ENCODE assay signal across 8 mouse cellular contexts in genomic region chr16:4756660-4757335, GRCm38 (mm10). TPM values are rescaled to one million over a fixed set of nuclear protein-coding genes. Genes with fewer than 3 reads are reported as not detected.
DNase-seq lines count a peak whose midpoint lies in the region; ATAC-seq and TF ChIP-seq lines count a peak whose summit lies in the region.
"Not testable (repeated sequence)": the region's sequence is repeated elsewhere in the genome, so short reads cannot be mapped to it uniquely, and the experiment has no call there.

No protein-coding gene starts in this region.

- peak overlapping the region; percentile 38 for H3K4me3 ChIP-seq in forebrain, postnatal 0 days (ENCODE audit: low read depth, low read length)
- peak overlapping the region; percentile 37 for H3K4me3 ChIP-seq in hindbrain, embryonic 12.5 days
- peak overlapping the region; percentile 33 for H3K4me3 ChIP-seq in left cerebral cortex, adult 2 months
- H3K4me3 ChIP-seq in lung, embryonic 15.5 days = peak overlapping the region; percentile 41
- peak overlapping the region; percentile 46 for H3K4me3 ChIP-seq in stomach, embryonic 16.5 days (replicated peaks; ENCODE audit: low read length)

- H3K9ac ChIP-seq in forebrain, postnatal 0 days = peak overlapping the region; percentile 52
- H3K9ac ChIP-seq in hindbrain, embryonic 12.5 days = peak overlapping the region; percentile 45
- peak overlapping the region; percentile 42 for H3K9ac ChIP-seq in lung, embryonic 15.5 days
- H3K9ac ChIP-seq in stomach, embryonic 16.5 days (ENCODE audit: low read length) = peak overlapping the region; percentile 65

- not testable (repeated sequence) for H3K36me3 ChIP-seq in forebrain, postnatal 0 days (ENCODE audit: insufficient read depth); hindbrain, embryonic 12.5 days; lung, embryonic 15.5 days; stomach, embryonic 16.5 days (ENCODE audit: control insufficient read depth, insufficient read depth, low read length)

- H3K4me1 ChIP-seq in forebrain, postnatal 0 days (ENCODE audit: insufficient read depth); hindbrain, embryonic 12.5 days; stomach, embryonic 16.5 days (ENCODE audit: control insufficient read depth, insufficient read depth, low read length): not testable (repeated sequence)
- peaks cover 10% of the 10 kb centered on the region; the same call in 1 of the 2 replicates for H3K4me1 ChIP-seq in lung, embryonic 15.5 days

- WGBS in forebrain, postnatal 0 days = 6% methylated on average over 33 of the region's 42 CpGs
- 4% methylated on average over 31 of the region's 42 CpGs for WGBS in hindbrain, embryonic 12.5 days
- 2% methylated on average over 33 of the region's 42 CpGs for WGBS in lung, embryonic 15.5 days
- WGBS in stomach, embryonic 16.5 days = 3% methylated on average over 27 of the region's 42 CpGs

- peak overlapping the region; percentile 42 for H3K4me2 ChIP-seq in forebrain, postnatal 0 days (ENCODE audit: low read depth)
- peak overlapping the region; percentile 46 for H3K4me2 ChIP-seq in hindbrain, embryonic 12.5 days (replicated peaks)
- H3K4me2 ChIP-seq in lung, embryonic 15.5 days = peak overlapping the region; percentile 35
- H3K4me2 ChIP-seq in stomach, embryonic 16.5 days (ENCODE audit: low read depth, low read length) = peak overlapping the region; percentile 38

- H3K27ac ChIP-seq in forebrain, postnatal 0 days (ENCODE audit: low read depth, low read length) = peak overlapping the region; percentile 75
- peak overlapping the region; percentile 75 for H3K27ac ChIP-seq in hindbrain, embryonic 12.5 days
- H3K27ac ChIP-seq in left cerebral cortex, adult 2 months = peak overlapping the region; percentile 76
- peak overlapping the region; percentile 41; the same call in 1 of the 2 replicates for H3K27ac ChIP-seq in lung, embryonic 15.5 days
- peak overlapping the region; percentile 57; the same call in 1 of the 2 replicates for H3K27ac ChIP-seq in stomach, embryonic 16.5 days (ENCODE audit: low read length)

- not testable (repeated sequence) for H3K27me3 ChIP-seq in forebrain, postnatal 0 days (ENCODE audit: insufficient read depth, low read length); hindbrain, embryonic 12.5 days; lung, embryonic 15.5 days; stomach, embryonic 16.5 days (ENCODE audit: control insufficient read depth, insufficient read depth, low read length)

- H3K9me3 ChIP-seq in forebrain, postnatal 0 days (ENCODE audit: low read length); hindbrain, embryonic 12.5 days (replicated peaks); lung, embryonic 15.5 days; stomach, embryonic 16.5 days (replicated peaks; ENCODE audit: control insufficient read depth, low read length): not testable (repeated sequence)

- TF ChIP-seq CTCF in forebrain, postnatal 0 days (IDR thresholded peaks at IDR 0.05; ENCODE audit: low read depth) = 0 out of 2 replicates have a peak, but pooled peaks have one; percentile 7
- TF ChIP-seq CTCF in left cerebral cortex, adult 2 months (IDR thresholded peaks at IDR 0.05) = not testable (repeated sequence)

- ATAC-seq in forebrain, postnatal 0 days = peak; percentile 92
- ATAC-seq in hindbrain, embryonic 12.5 days (ENCODE audit: low FRiP score) = peak; percentile 82
- ATAC-seq in lung, embryonic 15.5 days (ENCODE audit: borderline replicate concordance, extremely low read depth, low FRiP score, low TSS enrichment) = peak; percentile 70; the same call in 1 of the 2 replicates
- ATAC-seq in stomach, embryonic 16.5 days (ENCODE audit: insufficient read depth, low FRiP score) = peak; percentile 85

- intact Hi-C loops in left cerebral cortex, adult 2 months (cut with DNase I) = not testable (repeated sequence)

- DNase-seq in ZHBTc4 (ENCODE audit: low read depth, low spot score) = peak; percentile 39
- DNase-seq in embryo, embryonic 11.5 days (ENCODE audit: low read depth, low spot score) = peak; percentile 7
- not testable (repeated sequence) for DNase-seq in forebrain, postnatal 0 days; left cerebral cortex, adult 2 months (ENCODE audit: extremely low spot score in 1 of 2, low spot score in 2 of 2)
- DNase-seq in naive thymus-derived CD4-positive, alpha-beta T cell, adult 2 months (ENCODE audit: low read depth) = peak; percentile 50

RNA-seq across cellular contexts. Expression of gene Hmox2, which starts 30.6 kb away (rescaled TPM):
- 54.5 and 63.7 TPM in 2 replicates for total RNA-seq in forebrain, postnatal 0 days (2014; rRNA removed)
- 88.7 and 92.5 TPM in 2 replicates for polyA plus RNA-seq in forebrain, postnatal 0 days (2015; fragmentation: Nextera tagmentation; extraction: Ambion mirVana)
- 81.5 and 86.2 TPM in 2 replicates for polyA plus RNA-seq in hindbrain, embryonic 12.5 days (2016; fragmentation: Nextera tagmentation; extraction: Ambion mirVana)
- 10 to 100 TPM; 76.1 to 79.1 TPM for total RNA-seq in left cerebral cortex, adult 2 months (2021)
- 106 and 113 TPM in 2 replicates for polyA plus RNA-seq in lung, embryonic 15.5 days (2015; fragmentation: Nextera tagmentation; extraction: Ambion mirVana)
- 83.3 and 85.2 TPM in 2 replicates for polyA plus RNA-seq in stomach, embryonic 16.5 days (2015; fragmentation: Nextera tagmentation; extraction: Ambion mirVana)

RNA-seq across cellular contexts. Expression of gene Cdip1, which starts 33.3 kb away (rescaled TPM):
- total RNA-seq in forebrain, postnatal 0 days (2014; rRNA removed) = 89.5 and 99.0 TPM in 2 replicates
- polyA plus RNA-seq in forebrain, postnatal 0 days (2015; fragmentation: Nextera tagmentation; extraction: Ambion mirVana) = 107 and 115 TPM in 2 replicates
- polyA plus RNA-seq in hindbrain, embryonic 12.5 days (2016; fragmentation: Nextera tagmentation; extraction: Ambion mirVana) = 95.6 and 99.1 TPM in 2 replicates
- total RNA-seq in left cerebral cortex, adult 2 months (2021) = 100 to 1,000 TPM; 189 to 204 TPM
- 83.2 and 91.1 TPM in 2 replicates for polyA plus RNA-seq in lung, embryonic 15.5 days (2015; fragmentation: Nextera tagmentation; extraction: Ambion mirVana)
- polyA plus RNA-seq in stomach, embryonic 16.5 days (2015; fragmentation: Nextera tagmentation; extraction: Ambion mirVana) = 75.8 and 82.0 TPM in 2 replicates

RNA-seq across cellular contexts. Expression of gene Nmral1, which starts 37.6 kb away (rescaled TPM):
- total RNA-seq in forebrain, postnatal 0 days (2014; rRNA removed) = 45.7 and 46.1 TPM in 2 replicates
- polyA plus RNA-seq in forebrain, postnatal 0 days (2015; fragmentation: Nextera tagmentation; extraction: Ambion mirVana) = 42.9 and 44.3 TPM in 2 replicates
- polyA plus RNA-seq in hindbrain, embryonic 12.5 days (2016; fragmentation: Nextera tagmentation; extraction: Ambion mirVana) = 89.8 and 102 TPM in 2 replicates
- 10 to 100 TPM in 1 of 2 experiments, 1 to 10 TPM in 1; 9.7 to 10.8 TPM for total RNA-seq in left cerebral cortex, adult 2 months (2021)
- 78.7 and 81.2 TPM in 2 replicates for polyA plus RNA-seq in lung, embryonic 15.5 days (2015; fragmentation: Nextera tagmentation; extraction: Ambion mirVana)
- polyA plus RNA-seq in stomach, embryonic 16.5 days (2015; fragmentation: Nextera tagmentation; extraction: Ambion mirVana) = 44.7 and 45.6 TPM in 2 replicates
